Mouse (Mus musculus): ENCODE data around the gene Ypel2.

The Ypel2 gene

GRCm38 (mm10) chr11:86995625-86996221 lies 2.2 kb upstream of the Ypel2 start:
- DNase-seq (ENCODE audit: low read depth, low spot score): no peak

DNA sequence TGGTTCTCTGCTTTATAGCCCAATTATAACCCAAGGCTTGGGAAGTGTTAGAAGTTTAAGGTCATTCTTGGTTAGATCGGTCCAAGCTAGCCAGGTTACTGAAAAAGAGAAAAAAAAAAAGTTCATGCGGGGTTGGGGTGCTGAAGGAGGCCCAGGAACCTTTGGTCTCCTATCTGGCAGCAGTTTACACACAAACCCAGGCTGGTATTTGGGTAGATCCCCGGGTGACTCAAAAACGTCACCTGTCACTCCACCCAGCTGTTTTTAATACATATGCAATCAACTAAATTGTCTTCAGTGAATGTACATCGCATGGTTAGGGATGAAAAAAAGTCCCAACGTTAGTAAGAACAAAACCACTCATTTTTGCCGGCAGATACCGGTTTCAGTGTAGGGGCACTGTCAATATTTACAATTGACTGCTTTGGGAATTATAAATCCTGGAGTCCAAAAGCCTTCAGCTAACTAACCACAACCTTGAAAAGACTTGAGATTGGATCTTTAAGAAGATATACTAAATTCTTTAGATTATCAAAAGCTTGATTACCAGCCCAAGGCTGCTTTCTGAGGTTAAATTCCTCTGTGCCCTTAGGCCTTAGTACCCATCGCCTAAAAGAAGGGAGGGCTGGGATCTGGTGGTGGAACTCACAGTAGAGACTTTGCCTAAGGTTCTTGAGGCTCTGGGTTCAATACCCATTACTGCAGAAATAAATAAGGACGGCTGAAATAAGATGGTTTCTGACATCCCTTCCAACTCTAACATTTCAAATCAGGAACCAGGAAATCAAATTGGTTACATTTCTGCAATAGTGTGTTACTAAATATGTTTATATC lies 1.5 kb upstream of the Ypel2 start:
- DNase-seq (ENCODE audit: low read depth, low spot score): no peak

DNA sequence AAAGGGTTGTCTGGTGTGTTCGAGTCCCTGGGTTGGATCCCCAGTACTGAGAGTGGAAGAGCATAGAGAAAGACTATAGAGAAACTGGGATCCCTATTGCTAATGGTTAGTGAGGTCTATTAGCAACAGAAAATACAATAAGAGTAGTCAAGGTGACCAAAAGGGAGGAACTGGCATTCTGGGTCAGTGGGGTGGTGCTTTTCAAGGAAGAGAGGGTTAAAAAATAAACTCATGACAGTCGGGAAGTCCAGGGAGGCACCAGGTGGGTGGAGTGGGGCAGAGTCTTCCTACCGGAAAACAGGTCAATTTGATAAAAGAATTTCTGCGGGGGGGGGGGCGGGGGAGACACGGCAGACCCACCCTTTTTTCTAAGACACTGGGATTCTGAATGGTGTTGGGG lies 823 bp upstream of the Ypel2 start:
- DNase-seq (ENCODE audit: low read depth, low spot score): no peak

DNA sequence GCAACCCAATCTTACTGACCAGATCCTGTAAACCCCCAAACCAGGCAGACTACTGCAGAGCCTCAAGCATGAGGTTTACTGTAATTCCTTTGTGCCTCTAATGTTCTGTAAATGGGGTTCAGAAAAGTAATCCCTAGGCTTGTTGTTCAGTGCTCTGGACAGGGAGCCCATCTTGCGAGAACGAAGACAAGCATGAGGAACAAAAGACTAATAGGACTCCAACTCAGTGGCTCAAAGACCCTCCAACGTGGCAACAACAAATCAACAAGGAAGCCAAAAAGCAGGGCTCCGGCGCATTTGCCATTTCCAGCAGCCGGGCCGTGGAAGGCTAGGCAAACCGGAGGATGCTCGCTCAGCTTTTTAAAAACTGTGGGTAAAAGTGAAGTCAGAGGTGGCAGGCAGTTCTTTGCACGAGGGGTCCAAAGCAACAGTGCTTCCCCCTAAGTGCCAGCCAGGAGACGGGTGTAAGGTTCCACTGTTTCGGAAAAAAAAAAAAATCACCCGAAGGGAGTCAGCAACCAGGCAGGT lies 982 bp downstream of the Ypel2 start:
- DNase-seq (ENCODE audit: low read depth, low spot score): no peak

DNA sequence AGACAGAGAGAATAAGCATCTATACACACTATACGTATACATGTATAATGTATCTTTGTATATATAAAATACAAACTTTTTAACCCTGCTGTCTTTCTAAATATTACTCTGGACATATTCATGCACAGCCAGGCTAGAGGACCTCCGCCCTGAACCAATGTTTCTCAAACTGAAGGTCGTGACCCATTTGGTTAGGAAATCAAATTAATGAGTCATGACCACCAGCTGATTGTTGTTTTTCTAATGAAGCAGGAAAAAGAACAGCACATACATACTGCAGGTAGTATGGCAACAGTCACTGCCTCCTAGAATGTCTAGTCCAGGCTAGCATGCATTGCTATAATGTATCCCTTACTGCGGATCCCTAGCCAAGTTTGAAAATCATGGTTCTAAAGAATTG lies 2.3 kb downstream of the Ypel2 start:
- DNase-seq (ENCODE audit: low read depth, low spot score): no peak

- DNase-seq (ENCODE audit: low read depth, low spot score): no peak
These were observed 3.2 kb downstream of the Ypel2 start for GRCm38 (mm10) chr11:86990309-86990708.

DNA sequence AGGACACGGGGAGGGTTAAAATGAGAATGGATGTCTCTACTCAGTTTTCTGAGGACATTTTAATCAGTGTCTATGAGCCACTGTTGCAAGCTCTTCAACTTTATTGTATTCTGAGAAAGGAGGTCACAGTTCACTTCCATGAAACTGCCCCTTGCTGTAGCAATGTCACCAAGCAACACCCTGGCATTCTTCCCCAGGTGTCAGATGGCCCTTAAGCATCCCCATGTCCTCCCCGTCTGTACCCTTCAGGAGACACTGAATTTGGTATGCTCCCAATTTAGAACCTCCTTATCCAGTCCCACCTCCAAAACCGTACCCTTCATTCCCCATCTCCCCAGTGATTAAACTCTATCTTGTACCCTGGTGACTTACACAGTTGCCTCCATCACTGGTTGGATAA lies 8.5 kb downstream of the Ypel2 start:
- DNase-seq (ENCODE audit: low read depth, low spot score): no peak

GRCm38 (mm10) chr11:86983056-86983455 lies 10.5 kb downstream of the Ypel2 start:
- DNase-seq (ENCODE audit: low read depth, low spot score): no peak

GRCm38 (mm10) chr11:86981229-86981791 lies 12.2 kb downstream of the Ypel2 start:
- DNase-seq (ENCODE audit: low read depth, low spot score): no peak

DNA sequence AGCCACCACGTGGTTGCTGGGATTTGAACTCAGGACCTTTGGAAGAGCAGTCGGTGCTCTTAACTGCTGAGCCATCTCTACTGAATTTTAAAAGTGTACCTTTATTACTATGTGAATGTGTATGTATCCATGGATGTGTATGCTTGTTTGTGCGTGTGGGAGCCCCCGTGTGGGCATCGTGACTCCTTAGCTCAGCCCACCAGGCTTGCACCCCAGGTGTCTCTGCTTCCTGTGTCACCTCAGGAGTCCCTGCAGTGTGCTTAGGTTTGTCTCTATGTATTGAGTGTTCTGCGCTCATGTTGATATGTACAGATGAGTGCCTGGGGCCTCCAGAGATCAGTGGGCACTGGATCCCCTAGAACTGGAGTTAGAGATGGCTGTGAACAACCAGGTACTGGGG lies 13.0 kb downstream of the Ypel2 start:
- no peak for DNase-seq (ENCODE audit: low read depth, low spot score)

DNA sequence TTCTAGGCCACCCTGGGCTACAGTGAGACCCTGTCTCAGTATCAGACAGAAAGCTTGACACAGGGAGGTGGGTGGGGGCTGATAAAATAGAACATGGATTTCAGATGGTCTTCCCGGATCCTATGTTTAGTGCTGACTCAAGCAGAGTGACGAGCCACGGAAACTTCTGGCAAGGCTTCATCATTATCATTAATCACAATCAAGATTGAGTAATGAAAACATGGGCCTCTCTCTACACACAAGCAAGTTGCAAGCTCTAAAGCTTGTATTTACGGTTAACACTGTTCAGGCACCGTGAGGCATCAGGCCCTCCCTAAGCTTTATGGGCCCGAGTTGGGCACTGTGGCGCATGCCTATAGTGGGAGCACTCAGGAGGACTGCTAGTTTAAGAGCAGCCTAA lies 13.7 kb downstream of the Ypel2 start:
- no peak for DNase-seq (ENCODE audit: low read depth, low spot score)

GRCm38 (mm10) chr11:86977242-86977641 lies 16.3 kb downstream of the Ypel2 start:
- DNase-seq (ENCODE audit: low read depth, low spot score): no peak

GRCm38 (mm10) chr11:86974401-86974800 lies 19.1 kb downstream of the Ypel2 start:
- DNase-seq (ENCODE audit: low read depth, low spot score): no peak

DNA sequence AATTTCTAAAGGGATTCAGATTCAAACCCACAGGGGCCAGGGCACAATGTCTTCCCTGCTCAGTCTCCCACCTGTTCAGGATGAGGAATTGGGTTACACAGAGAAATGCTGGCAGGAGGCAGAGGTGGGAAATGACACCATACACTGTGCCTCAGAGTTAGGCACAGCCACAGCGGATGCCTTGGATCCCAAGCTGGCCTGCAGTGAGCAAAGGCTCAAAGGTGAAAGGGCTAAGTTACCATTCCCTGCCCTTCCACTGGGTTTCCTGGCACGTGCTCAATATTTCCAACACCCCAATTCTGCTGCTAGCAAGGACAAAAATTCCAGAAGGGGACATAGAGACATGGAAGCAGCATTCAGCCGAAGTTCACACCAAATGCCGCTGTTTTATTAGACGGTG lies 20.3 kb downstream of the Ypel2 start:
- DNase-seq (ENCODE audit: low read depth, low spot score): no peak

DNA sequence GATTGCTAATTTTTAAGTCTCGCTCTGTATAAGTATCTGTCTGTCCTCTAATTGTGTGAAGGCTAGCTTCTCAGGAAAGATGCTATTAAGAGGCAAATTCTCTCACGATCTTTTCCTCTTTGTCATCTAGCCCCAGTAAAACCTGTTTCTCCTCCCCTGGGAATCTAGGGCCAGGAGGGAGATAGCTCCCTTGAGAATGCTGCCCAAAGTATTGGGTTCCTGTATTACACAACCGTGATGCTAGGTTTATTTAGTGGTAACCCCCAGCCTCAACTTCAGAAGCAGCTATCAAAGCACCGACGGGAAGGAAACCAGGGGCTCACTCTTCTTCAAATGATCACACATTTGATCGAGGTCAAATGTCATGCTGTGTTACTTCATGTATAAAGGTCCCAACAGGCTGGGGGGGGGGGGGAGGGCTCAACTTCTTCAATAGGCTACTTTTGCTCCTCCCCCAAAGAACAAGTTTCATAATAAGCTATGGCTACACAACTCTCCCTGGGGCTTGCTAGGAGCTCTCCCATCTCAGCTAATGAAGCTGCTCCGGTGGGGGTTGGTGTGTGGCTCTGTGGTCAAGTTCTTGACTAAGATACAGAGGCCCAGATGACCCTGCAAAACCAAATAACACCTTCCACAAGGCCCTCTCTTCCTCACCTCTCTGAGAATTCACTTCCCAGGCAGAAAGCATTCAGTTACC lies 22.3 kb downstream of the Ypel2 start:
- DNase-seq (ENCODE audit: low read depth, low spot score): no peak

DNA sequence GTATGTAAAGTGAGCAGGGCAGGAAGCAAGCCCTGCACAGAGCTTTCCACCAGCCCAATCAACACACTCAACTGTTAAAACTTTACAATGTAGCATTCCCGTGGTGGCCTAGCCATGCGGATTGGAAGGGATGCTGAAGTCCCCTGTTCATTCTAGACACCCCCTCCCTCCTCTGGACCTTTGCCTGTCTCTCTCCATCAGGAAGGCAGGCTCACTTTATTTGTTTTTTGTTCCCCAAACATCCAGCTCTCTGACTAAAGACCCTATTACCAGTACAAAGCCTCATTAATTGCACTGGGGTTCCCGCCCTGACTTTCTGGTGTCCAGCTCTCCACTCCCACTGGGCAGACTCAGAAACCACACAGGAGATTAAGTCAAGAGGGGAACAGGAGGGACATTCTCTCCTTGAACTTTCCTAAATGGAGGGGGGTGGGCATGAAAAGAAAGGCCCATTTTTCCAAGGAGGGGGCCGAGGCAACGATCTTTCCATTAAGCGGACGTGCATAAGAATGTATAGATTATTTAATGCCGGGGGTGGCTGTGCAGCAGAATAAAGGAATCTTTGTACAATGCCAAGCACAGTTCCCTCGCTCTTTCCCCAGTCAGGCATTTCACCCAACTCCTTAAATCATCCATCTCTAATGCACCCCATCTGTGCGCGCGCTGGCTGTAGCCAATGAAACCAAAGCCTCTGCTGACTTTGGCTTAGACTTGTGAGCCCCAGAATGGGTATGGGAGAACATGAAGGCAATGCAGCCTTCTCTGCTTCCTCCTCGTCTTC lies 24.3 kb downstream of the Ypel2 start:
- no peak for DNase-seq (ENCODE audit: low read depth, low spot score)

DNA sequence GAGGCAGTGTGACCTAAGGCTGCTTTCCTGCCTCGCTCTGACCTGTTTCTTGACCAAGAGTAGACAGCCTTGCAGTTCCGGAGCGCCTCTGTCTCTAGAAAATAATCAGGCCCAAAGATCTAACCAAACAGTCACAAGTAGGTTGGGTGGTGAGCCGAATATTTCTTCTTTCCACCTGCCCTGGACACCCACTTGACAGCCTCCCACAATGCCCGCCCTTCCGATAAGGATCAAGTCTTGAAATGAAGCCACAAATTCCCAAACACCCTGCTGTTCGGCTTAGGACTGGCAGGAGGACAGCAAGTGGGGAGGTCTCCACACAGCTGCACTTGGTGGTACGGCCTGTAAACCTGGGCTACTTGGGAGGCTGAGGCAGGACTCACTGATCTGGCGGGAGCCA lies 26.0 kb downstream of the Ypel2 start:
- no peak for DNase-seq (ENCODE audit: low read depth, low spot score)

DNA sequence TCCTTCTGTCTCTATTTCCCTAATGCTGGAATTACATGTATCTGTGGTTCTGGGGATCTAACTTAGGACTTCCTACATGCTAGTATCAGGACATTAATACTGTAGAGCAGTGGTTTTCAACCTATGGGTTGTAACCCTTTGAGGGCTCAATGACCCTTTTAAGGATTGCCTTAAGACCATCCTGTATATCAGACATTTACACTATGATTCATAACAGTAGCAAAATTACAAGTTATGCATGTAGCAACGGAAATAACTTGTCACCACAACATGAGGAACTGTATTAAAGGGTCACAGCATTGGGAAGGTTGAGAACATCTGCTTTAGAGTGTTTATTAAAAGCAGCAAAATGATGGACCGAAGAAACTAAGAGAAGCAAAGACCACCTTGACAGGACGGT lies 26.8 kb downstream of the Ypel2 start:
- no peak for DNase-seq (ENCODE audit: low read depth, low spot score)

- DNase-seq (ENCODE audit: low read depth, low spot score): no peak
These were observed 28.4 kb downstream of the Ypel2 start for GRCm38 (mm10) chr11:86965079-86965478.

DNA sequence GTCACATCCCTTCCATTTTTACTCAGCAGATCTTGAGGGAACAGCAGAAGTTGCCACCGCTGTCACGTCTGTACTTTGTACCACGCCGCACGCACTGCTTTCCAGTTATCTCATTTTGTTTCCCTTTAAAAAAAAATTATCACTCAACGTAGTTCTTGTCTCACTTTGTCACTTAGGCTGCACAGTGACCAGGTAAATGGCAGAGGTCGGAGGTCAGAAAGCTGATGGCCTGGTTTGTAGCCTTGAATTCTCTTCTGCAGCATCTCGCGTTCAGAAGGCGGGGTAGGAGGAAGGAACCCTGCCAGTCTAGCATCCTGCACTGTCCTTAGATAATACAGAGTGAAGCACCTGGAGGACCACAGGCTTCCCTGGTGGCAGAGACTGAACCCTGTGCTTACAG lies 29.8 kb downstream of the Ypel2 start:
- no peak for DNase-seq (ENCODE audit: low read depth, low spot score)

- no peak for DNase-seq (ENCODE audit: low read depth, low spot score)
These were observed 30.5 kb downstream of the Ypel2 start for GRCm38 (mm10) chr11:86963027-86963426.

Measured in c-Kit-negative CD71-positive TER-119-positive erythroid progenitor cells, embryonic 14.5 days (primary cell).